Mouse (Mus musculus) layer of hippocampus, postnatal 14 days (tissue): Measurements from ENCODE around the gene Mcl1. TPM values are rescaled to one million over a fixed set of nuclear protein-coding genes. Genes with fewer than 3 reads are reported as not detected.
"Not testable (repeated sequence)": the region's sequence is repeated elsewhere in the genome, so short reads cannot be mapped to it uniquely, and the experiment has no call there.

Source experiments
- DNase-seq, 2 experiments: peaks; one replicate each; pipeline ENCODE4 v3.0.0; 2021 to 2022; ENCODE audit warnings: low spot score in 2 of 2, mixed read lengths in 1 of 2
- long read RNA-seq, 2 experiments: library from polyadenylated mRNA; stranded (forward); transcript quantifications; one replicate each; pipeline ENCODE4 v2.0.0; 2021
- total RNA-seq, 2 experiments: library from RNA; stranded (reverse); gene quantifications; 2 replicates each; pipeline ENCODE4 v1.2.3; 2021

The Mcl1 gene
- total RNA-seq: 10 to 100 TPM; 64.6 to 65.1 TPM
- long read RNA-seq, experiment 1, transcript Mcl1-201 (3 exons, 3,418 nt): major isoform, 26 of 39 reads
- long read RNA-seq, experiment 1, partial matches to known transcripts: 7 of 39 reads
- long read RNA-seq, experiment 1, other reads (novel, unspliced or antisense): 6 of 39 reads
- long read RNA-seq, experiment 2, transcript Mcl1-201 (3 exons, 3,418 nt): major isoform, 28 of 38 reads
- long read RNA-seq, experiment 2, partial matches to known transcripts: 5 of 38 reads
- long read RNA-seq, experiment 2, other reads (novel, unspliced or antisense): 5 of 38 reads

- DNase-seq: peak; percentile 88 to 93
These were observed at the start of gene Mcl1 for GRCm38 (mm10) chr3:95658236-95658867. Gene Mcl1, plus strand, starts transcription at chr3:95658788.

GRCm38 (mm10) chr3:95609195-95609594 lies 49.4 kb upstream of the Mcl1 start:
- no peak for DNase-seq

GRCm38 (mm10) chr3:95613996-95614395 lies 44.6 kb upstream of the Mcl1 start:
- no peak for DNase-seq

- DNase-seq: no peak
These were observed 40.1 kb upstream of the Mcl1 start for GRCm38 (mm10) chr3:95618511-95618910.

GRCm38 (mm10) chr3:95621241-95621640 lies 37.3 kb upstream of the Mcl1 start:
- no peak for DNase-seq

- not testable (repeated sequence) for DNase-seq
These were observed 36.2 kb upstream of the Mcl1 start for GRCm38 (mm10) chr3:95622421-95622820.

GRCm38 (mm10) chr3:95623551-95623950 lies 35.0 kb upstream of the Mcl1 start:
- DNase-seq: no peak

GRCm38 (mm10) chr3:95623991-95624515 lies 34.5 kb upstream of the Mcl1 start:
- DNase-seq: not testable (repeated sequence)

- DNase-seq: peak; percentile 99
These were observed 33.7 kb upstream of the Mcl1 start, which contains the start of gene Ensa for GRCm38 (mm10) chr3:95624628-95625503. Gene Ensa, plus strand, starts transcription at chr3:95624993.

- peak; percentile 39 to 73 for DNase-seq
These were observed 30.8 kb upstream of the Mcl1 start for GRCm38 (mm10) chr3:95627763-95628162.

GRCm38 (mm10) chr3:95629755-95630154 lies 28.8 kb upstream of the Mcl1 start:
- peak; percentile 55 to 74 for DNase-seq

- DNase-seq: no peak
These were observed 27.7 kb upstream of the Mcl1 start for GRCm38 (mm10) chr3:95630856-95631255.

GRCm38 (mm10) chr3:95631304-95631703 lies 27.3 kb upstream of the Mcl1 start:
- no peak for DNase-seq

- no peak for DNase-seq
These were observed 25.7 kb upstream of the Mcl1 start for GRCm38 (mm10) chr3:95632648-95633588.

- no peak for DNase-seq
These were observed 23.0 kb upstream of the Mcl1 start for GRCm38 (mm10) chr3:95635636-95636035.

GRCm38 (mm10) chr3:95636072-95636471 lies 22.5 kb upstream of the Mcl1 start:
- DNase-seq: no peak

GRCm38 (mm10) chr3:95639694-95640093 lies 18.9 kb upstream of the Mcl1 start:
- no peak for DNase-seq

GRCm38 (mm10) chr3:95643097-95643496 lies 15.5 kb upstream of the Mcl1 start:
- DNase-seq: no peak

GRCm38 (mm10) chr3:95645313-95646235 lies 13.0 kb upstream of the Mcl1 start:
- DNase-seq: no peak
